Mouse (Mus musculus): Measurements from ENCODE around the gene 4930402H24Rik.

GRCm38 (mm10) chr2:130733444-130733843, 172.8 kb downstream of the 4930402H24Rik start:
- TF ChIP-seq CTCF (IDR thresholded peaks at IDR 0.05) = no peak
- no peak for TF ChIP-seq EP300 (IDR thresholded peaks at IDR 0.05)

Measured in lung, postnatal 0 days (tissue).